Mouse (Mus musculus) intestine, postnatal 0 days (tissue): ENCODE results near the gene Csf3r. TPM values are rescaled to one million over a fixed set of nuclear protein-coding genes. Genes with fewer than 3 reads are reported as not detected.

Experiments used
- ATAC-seq: fragments of 200-750 bp; cut with Nextera tagmentation; 2 replicates; pipeline ENCODE4 v1.8.0; 2017; ENCODE audit warnings: mild to moderate bottlenecking, moderate TSS enrichment, moderate library complexity
- H3K27ac ChIP-seq: fragments of 300-500 bp; sonication (generic); 2 replicates; pipeline ENCODE4 v1.5.1; 2014; ENCODE audit warnings: mild to moderate bottlenecking, low read depth, low read length, moderate library complexity
- H3K27me3 ChIP-seq: fragments of 300-500 bp; sonication (generic); replicated peaks from 2 replicates; pipeline ENCODE4 v1.6.1; 2014; ENCODE audit warnings: low read length, mixed read lengths; ENCODE audit not compliant: control insufficient read depth, insufficient read depth
- H3K36me3 ChIP-seq: fragments of 300-500 bp; sonication (generic); 2 replicates; pipeline ENCODE4 v1.6.1; 2014; ENCODE audit warnings: mild to moderate bottlenecking, moderate library complexity; ENCODE audit not compliant: control insufficient read depth, insufficient read depth
- H3K4me1 ChIP-seq: fragments of 300-500 bp; sonication (generic); replicated peaks from 2 replicates; pipeline ENCODE4 v1.6.1; 2014; ENCODE audit warnings: antibody characterized with exemption, low read length, mixed read lengths; ENCODE audit not compliant: control insufficient read depth, insufficient read depth
- H3K4me2 ChIP-seq: fragments of 300-500 bp; sonication (generic); replicated peaks from 2 replicates; pipeline ENCODE4 v1.6.1; 2014; ENCODE audit warnings: low read depth, mild to moderate bottlenecking, moderate library complexity
- H3K4me3 ChIP-seq: fragments of 300-500 bp; sonication (generic); 2 replicates; pipeline ENCODE4 v1.5.1; 2014; ENCODE audit warnings: low read depth, low read length
- H3K9ac ChIP-seq: fragments of 300-500 bp; sonication (generic); 2 replicates; pipeline ENCODE4 v1.6.1; 2014; ENCODE audit warnings: mild to moderate bottlenecking, low read depth, low read length
- H3K9me3 ChIP-seq: fragments of 300-500 bp; sonication (generic); 2 replicates; pipeline ENCODE4 v1.6.1; 2016; ENCODE audit warnings: mixed run types; ENCODE audit not compliant: control insufficient read depth
- CTCF ChIP-seq: sonication (generic); IDR thresholded peaks from 2 replicates; pipeline ENCODE4 v1.5.1; 2016; ENCODE audit warnings: low read depth, mild to moderate bottlenecking, control low read depth, antibody characterized with exemption, moderate library complexity
- WGBS: fragments of 180-500 bp; shearing (Covaris S2); extraction: QIAGEN DNeasy Blood & Tissue Kit; methylation state at CpG from one replicate; pipeline ENCODE4 v1.1.7; 2014; 5-methylcytosine and 5-hydroxymethylcytosine counted together
- polyA plus RNA-seq: library from polyadenylated mRNA; unstranded; fragments of >200 nt; fragmentation: Nextera tagmentation; extraction: Ambion mirVana; gene quantifications from 2 replicates; pipeline ENCODE4 v1.2.1, GENCODE M21; 2015

Csf3r gene
- polyA plus RNA-seq, 1 experiment from 2014 or later: 0.40 TPM

- H3K27ac ChIP-seq: no peak overlapping the region
- no peak for TF ChIP-seq CTCF
- no peak overlapping the region for H3K9ac ChIP-seq
- no peaks in the 10 kb centered on the region for H3K27me3 ChIP-seq
- H3K4me1 ChIP-seq: no peaks in the 10 kb centered on the region
- no peak for ATAC-seq
- H3K4me2 ChIP-seq: no peak overlapping the region
- no peak overlapping the region for H3K4me3 ChIP-seq
- H3K9me3 ChIP-seq: no peaks in the 10 kb centered on the region
- H3K36me3 ChIP-seq: no peaks in the 10 kb centered on the region
- 72% methylated on average over 3 of the region's 3 CpGs for WGBS
These were observed 32.1 kb upstream of the Csf3r start for GRCm38 (mm10) chr4:125992206-125992605.

DNA sequence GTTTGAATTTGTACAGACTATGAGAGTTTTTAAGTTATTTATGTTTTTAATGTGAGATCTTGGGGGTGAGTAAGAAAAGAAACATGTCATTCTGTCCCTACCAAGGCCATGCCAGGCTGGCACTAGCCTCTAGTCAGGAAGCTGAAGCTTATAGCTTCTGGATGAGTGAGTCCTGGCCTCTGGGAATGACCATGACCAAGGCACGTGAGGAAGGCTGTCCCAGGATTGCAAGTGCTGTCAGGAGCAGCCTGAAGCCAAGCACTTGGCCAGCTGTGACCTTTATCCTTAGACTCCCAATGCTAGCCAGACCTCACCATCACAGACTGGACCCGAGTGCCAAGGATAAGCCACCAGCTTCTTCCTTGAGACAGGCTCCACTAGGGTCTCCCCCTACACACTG, 31.4 kb upstream of the Csf3r start:
- Histone ChIP-seq H3K9me3 (no peaks in the 10 kb centered on the region), H3K4me1 (no peaks in the 10 kb centered on the region), H3K27ac (no peak overlapping the region), H3K4me2 (no peak overlapping the region), H3K36me3 (no peaks in the 10 kb centered on the region), H3K4me3 (no peak overlapping the region), H3K9ac (no peak overlapping the region), H3K27me3 (no peaks in the 10 kb centered on the region)
- ATAC-seq: no peak
- WGBS: 47% methylated on average over 2 of the region's 2 CpGs
- no peak for TF ChIP-seq CTCF

DNA sequence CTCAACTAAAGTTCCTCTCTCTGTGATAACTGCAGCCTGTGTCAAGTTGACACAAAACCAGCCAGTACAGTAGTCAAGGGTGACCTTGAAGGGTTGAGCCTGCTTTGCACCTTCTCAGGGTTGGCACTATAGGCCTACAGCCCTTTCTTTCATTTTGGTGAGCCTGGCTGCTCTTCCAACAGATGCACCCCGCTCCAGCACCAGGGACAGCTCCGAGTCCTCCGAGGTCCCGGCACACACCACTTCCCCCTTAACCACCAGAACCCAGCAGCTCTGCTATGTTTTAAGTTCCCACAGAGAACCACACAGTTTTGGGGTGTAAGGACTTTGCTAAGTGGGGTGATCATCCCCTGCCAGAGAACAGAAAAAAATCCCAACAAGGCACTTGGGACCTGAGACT, 27.8 kb upstream of the Csf3r start:
- TF ChIP-seq CTCF: no peak
- no peak overlapping the region for H3K9ac ChIP-seq
- H3K27ac ChIP-seq: no peak overlapping the region
- 5% methylated on average over 4 of the region's 4 CpGs for WGBS
- no peaks in the 10 kb centered on the region for H3K36me3 ChIP-seq
- ATAC-seq: no peak
- no peak overlapping the region for H3K4me3 ChIP-seq
- no peaks in the 10 kb centered on the region for H3K9me3 ChIP-seq
- no peaks in the 10 kb centered on the region for H3K27me3 ChIP-seq
- no peak overlapping the region for H3K4me2 ChIP-seq
- no peaks in the 10 kb centered on the region for H3K4me1 ChIP-seq

DNA sequence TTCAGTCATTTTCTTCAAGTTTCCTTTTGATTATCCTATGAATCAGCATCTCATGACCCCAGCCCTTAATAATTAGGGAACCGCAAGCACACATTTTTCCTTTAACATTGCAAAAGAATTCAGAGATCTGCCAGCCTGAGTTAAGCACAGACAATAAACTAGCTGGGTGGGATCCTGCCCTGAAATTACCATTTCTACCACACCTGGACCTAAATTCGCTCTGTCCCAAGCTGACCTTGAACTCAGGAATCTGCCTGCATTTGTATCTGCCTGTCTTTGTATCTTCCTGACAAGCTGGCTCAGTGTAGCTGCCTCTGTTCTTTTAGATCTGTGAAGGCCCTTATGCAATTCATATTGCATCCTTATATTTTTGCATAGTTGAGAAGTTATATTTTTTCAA, 26.5 kb upstream of the Csf3r start:
- TF ChIP-seq CTCF: no peak
- no peaks in the 10 kb centered on the region for H3K9me3 ChIP-seq
- ATAC-seq: no peak
- 89% methylated on average over 2 of the region's 2 CpGs for WGBS
- no peaks in the 10 kb centered on the region for H3K4me1 ChIP-seq
- no peaks in the 10 kb centered on the region for H3K36me3 ChIP-seq
- no peaks in the 10 kb centered on the region for H3K27me3 ChIP-seq
- no peak overlapping the region for H3K27ac ChIP-seq
- no peak overlapping the region for H3K4me2 ChIP-seq
- no peak overlapping the region for H3K9ac ChIP-seq
- H3K4me3 ChIP-seq: no peak overlapping the region

DNA sequence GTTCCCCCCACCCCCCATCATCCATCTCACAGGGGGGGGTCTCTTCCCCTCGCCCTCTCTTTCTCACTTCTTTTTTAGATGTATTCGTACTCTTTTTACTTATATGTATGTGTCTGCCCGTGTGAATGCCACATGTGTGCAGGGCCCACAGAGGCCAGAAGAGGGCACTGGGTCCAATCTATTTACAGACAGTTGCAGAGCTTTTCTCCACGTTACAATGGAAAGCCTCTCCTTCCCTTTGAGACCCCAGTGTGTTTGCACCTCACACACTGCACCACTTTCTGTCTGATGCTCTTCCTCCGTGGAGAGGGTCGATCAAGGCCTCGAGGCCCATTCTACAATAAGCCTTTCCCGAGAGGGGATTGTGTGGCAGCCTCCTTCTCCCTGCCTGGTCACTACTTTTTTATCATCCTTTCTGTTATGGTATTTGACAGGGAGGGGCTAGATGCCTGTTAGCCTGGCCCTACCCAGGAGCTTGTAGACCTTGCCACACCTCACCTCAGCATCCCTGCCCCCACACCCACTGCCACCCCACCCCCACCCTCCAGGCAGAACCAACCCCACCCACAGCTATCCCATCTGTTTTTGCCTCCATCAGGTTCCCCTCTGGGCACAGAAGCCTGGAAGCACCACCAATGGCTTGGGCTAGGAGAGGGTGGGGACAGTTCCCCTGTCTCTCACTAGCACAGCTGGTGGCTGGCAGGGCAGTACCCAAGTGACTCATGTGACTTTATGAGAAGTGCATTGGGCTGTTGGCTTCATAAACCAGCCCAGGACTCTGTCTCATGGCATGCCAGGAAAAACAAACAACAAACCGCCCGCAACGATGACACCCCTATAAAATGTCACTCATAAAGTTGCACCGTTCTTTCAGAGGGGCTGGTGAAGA, 22.8 kb upstream of the Csf3r start:
- ATAC-seq: no peak
- H3K4me2 ChIP-seq: no peak overlapping the region
- no peak overlapping the region for H3K27ac ChIP-seq
- no peak overlapping the region for H3K9ac ChIP-seq
- 81% methylated on average over 12 of the region's 12 CpGs for WGBS
- no peaks in the 10 kb centered on the region for H3K36me3 ChIP-seq
- no peaks in the 10 kb centered on the region for H3K4me1 ChIP-seq
- H3K4me3 ChIP-seq: no peak overlapping the region
- TF ChIP-seq CTCF: no peak
- H3K27me3 ChIP-seq: no peaks in the 10 kb centered on the region
- no peaks in the 10 kb centered on the region for H3K9me3 ChIP-seq

GRCm38 (mm10) chr4:126017676-126018332, 6.5 kb upstream of the Csf3r start:
- Histone ChIP-seq H3K27me3 (no peaks in the 10 kb centered on the region), H3K4me1 (no peaks in the 10 kb centered on the region), H3K27ac (no peak overlapping the region), H3K4me2 (no peak overlapping the region), H3K9ac (no peak overlapping the region), H3K4me3 (no peak overlapping the region), H3K9me3 (no peaks in the 10 kb centered on the region), H3K36me3 (no peaks in the 10 kb centered on the region)
- 80% methylated on average over 7 of the region's 7 CpGs for WGBS
- TF ChIP-seq CTCF: no peak
- ATAC-seq: no peak
